16 mouse cellular contexts compared by ENCODE assay signal in genomic region chrX:129766811-129767210, GRCm38 (mm10). TPM values are rescaled to one million over a fixed set of nuclear protein-coding genes. Genes with fewer than 3 reads are reported as not detected.
DNase-seq lines count a peak whose midpoint lies in the region; TF ChIP-seq lines count a peak whose summit lies in the region.
"Had no signal": no experiment of that assay in that cellular context is flagged by ENCODE, and none has a peak within 500 bp of the region (broad histone marks: within the 10 kb centered on the region; RNA-seq: fewer than 3 reads in every experiment).

No protein-coding gene starts in this region.

- intact Hi-C loops in gastrocnemius, adult 2 months (cut with DNase I) = no loop called here

- H3K27ac ChIP-seq in MEL (ENCODE audit: control insufficient read depth, low read depth, low read length) = no peak overlapping the region
- H3K27ac ChIP-seq in gastrocnemius, adult 2 months = no peak overlapping the region

- H3K4me1 ChIP-seq in MEL (ENCODE audit: control insufficient read depth in 1 of 2, insufficient read depth in 2 of 2, low read length in 2 of 2) = no peaks in the 10 kb centered on the region

- H3K36me3 ChIP-seq in MEL (ENCODE audit: control insufficient read depth in 1 of 2, insufficient read depth in 2 of 2, low read length in 2 of 2) = peaks cover 0 to 9% of the 10 kb centered on the region in 2 experiments; a peak in 2 of 4 replicates
- H3K36me3 ChIP-seq: G1E had no signal

- no peaks in the 10 kb centered on the region for H3K9me3 ChIP-seq in MEL (replicated peaks; ENCODE audit: insufficient read depth, low read length)
- H3K9me3 ChIP-seq: G1E had no signal

- no peaks in the 10 kb centered on the region for H3K27me3 ChIP-seq in MEL (ENCODE audit: control insufficient read depth in 1 of 2, insufficient read depth in 2 of 2, low read length in 2 of 2)
- H3K27me3 ChIP-seq: CH12.LX had no signal

- H3K4me3 ChIP-seq in MEL (ENCODE audit: control insufficient read depth in 1 of 2, insufficient read depth in 1 of 2, low read depth in 2 of 2, low read length in 2 of 2) = no peak overlapping the region
- no peak overlapping the region for H3K4me3 ChIP-seq in gastrocnemius, adult 2 months

- no peaks in the 10 kb centered on the region for H3K79me2 ChIP-seq in MEL (ENCODE audit: control insufficient read depth, insufficient read depth, low read length, poor library complexity)

- TF ChIP-seq CTCF in MEL (IDR thresholded peaks at IDR 0.05 in 2 of 3, conservative IDR thresholded peaks at IDR 0.05 in 1 of 3; ENCODE audit: control insufficient read depth in 1 of 3, insufficient read depth in 1 of 3, low read depth in 2 of 3, low read length in 3 of 3, poor library complexity in 1 of 3, severe bottlenecking in 1 of 3) = no peak
- no peak for TF ChIP-seq CTCF in gastrocnemius, adult 2 months (IDR thresholded peaks at IDR 0.05)

- DNase-seq in MEL (ENCODE audit: low read depth, low spot score) = no peak
- no peak for DNase-seq in gastrocnemius, adult 2 months
- DNase-seq: adrenal gland, adult 2 months; adrenal gland, adult 8-10 months; adrenal gland, postnatal 10 days; adrenal gland, postnatal 14 days; adrenal gland, postnatal 25 days; adrenal gland, postnatal 36 days; B cell, adult 2 months; cerebellum, adult 11 months; cerebellum, adult 11-12 months; cerebellum, adult 18-20 months; cerebellum, adult 2 months; cerebellum, adult 8-10 months had no signal

- TF ChIP-seq RAD21 in MEL (IDR thresholded peaks at IDR 0.05; ENCODE audit: low read depth, low read length) = no peak

- no peak for TF ChIP-seq POLR2A in MEL (IDR thresholded peaks at IDR 0.05; ENCODE audit: control insufficient read depth in 1 of 2, insufficient read depth in 1 of 2, low read depth in 1 of 2, low read length in 2 of 2, poor library complexity in 1 of 2)

- TF ChIP-seq EP300 in MEL (IDR thresholded peaks at IDR 0.05; ENCODE audit: low read depth in 1 of 2, low read length in 2 of 2) = peak; percentile 47 to 57; a peak in 2 of 4 replicates

- no peak overlapping the region for H3K9ac ChIP-seq in MEL (ENCODE audit: control insufficient read depth, low read depth, low read length, poor library complexity, severe bottlenecking)

TF ChIP-seq in MEL, 35 proteins besides CTCF, POLR2A, EP300 and RAD21:
- TF ChIP-seq ZKSCAN1 (IDR thresholded peaks at IDR 0.05; ENCODE audit: low read depth, low read length) (no peak), SIN3A (IDR thresholded peaks at IDR 0.05; ENCODE audit: low read length) (no peak), ETS1 (IDR thresholded peaks at IDR 0.05; ENCODE audit: low read depth, low read length) (0 out of 2 replicates have a peak, but pooled peaks have one; percentile 9), GATA1 (IDR thresholded peaks at IDR 0.05; ENCODE audit: low read depth, low read length) (peak; percentile 71), MAFK (IDR thresholded peaks at IDR 0.05; ENCODE audit: borderline replicate concordance, low read depth, low read length) (no peak), E2F4 (IDR thresholded peaks at IDR 0.05; ENCODE audit: borderline replicate concordance, low read depth, low read length) (no peak), NELFE (IDR thresholded peaks at IDR 0.05; ENCODE audit: low read depth, low read length) (no peak), ELF1 (IDR thresholded peaks at IDR 0.05; ENCODE audit: low read depth, low read length) (no peak)

RNA-seq across cellular contexts. Expression of gene Diaph2, which starts 17.3 kb away (rescaled TPM):
- total RNA-seq in MEL (2012; rRNA removed) = not detected in 2 replicates
- polyA plus RNA-seq in MEL (2012; ENCODE audit: insufficient read depth in 1 of 2, insufficient read length in 2 of 2, low read depth in 1 of 2, low replicate concordance in 2 of 2, missing spikeins in 1 of 2) = under 1 TPM in 1 of 2 experiments, not detected in 1; 0.03 TPM
- 1 to 10 TPM; 4.9 to 5.5 TPM for total RNA-seq in gastrocnemius, adult 2 months (2021)
- total RNA-seq: CH12.LX, G1E had no signal
- polyA plus RNA-seq: G1E had no signal
